Mouse (Mus musculus) spleen, adult 2 months (tissue): Measurements from ENCODE around the gene Gpr84. TPM values are rescaled to one million over a fixed set of nuclear protein-coding genes. Genes with fewer than 3 reads are reported as not detected.

Source experiments
- DNase-seq, 2 experiments: peaks; one replicate each; pipeline versions ENCODE4 v3.0.0 to v3.0.0-alpha.2; 2012 to 2021; ENCODE audit warnings: low spot score in 2 of 2, low read depth in 1 of 2
- H3K27ac ChIP-seq: fragments of 200-500 bp; 2 replicates; pipeline ENCODE4 v1.5.1; 2012; ENCODE audit warnings: low read length, inconsistent platforms; ENCODE audit not compliant: insufficient read depth
- H3K27me3 ChIP-seq: fragments of 200-500 bp; 2 replicates; pipeline ENCODE4 v1.6.1; 2012; ENCODE audit warnings: mild to moderate bottlenecking, moderate library complexity, low read length, inconsistent platforms; ENCODE audit not compliant: control insufficient read depth, insufficient read depth
- H3K36me3 ChIP-seq: fragments of 200-500 bp; 2 replicates; pipeline ENCODE4 v1.6.1; 2012; ENCODE audit warnings: mild to moderate bottlenecking, low read length, inconsistent platforms; ENCODE audit not compliant: control insufficient read depth, insufficient read depth
- H3K4me1 ChIP-seq: fragments of 200-500 bp; 2 replicates; pipeline ENCODE4 v1.6.1; 2011; ENCODE audit warnings: inconsistent platforms; ENCODE audit not compliant: control insufficient read depth, insufficient read depth, insufficient read length
- H3K4me3 ChIP-seq: fragments of 200-500 bp; 2 replicates; pipeline ENCODE4 v1.5.1; 2011; ENCODE audit warnings: mild to moderate bottlenecking, inconsistent platforms; ENCODE audit not compliant: insufficient read depth, insufficient read length; ENCODE audit errors: extremely low read depth
- CTCF ChIP-seq: fragments of 200-500 bp; IDR thresholded peaks from 2 replicates; pipeline ENCODE4 v1.5.1; 2011; ENCODE audit warnings: mild to moderate bottlenecking, inconsistent platforms; ENCODE audit not compliant: insufficient read depth, insufficient read length, insufficient replicate concordance; ENCODE audit errors: extremely low read depth
- POLR2A ChIP-seq: fragments of 200-500 bp; IDR thresholded peaks from 2 replicates; pipeline ENCODE4 v1.6.1; 2011; ENCODE audit warnings: low read depth, low read length, inconsistent platforms
- WGBS: fragments of 180-500 bp; shearing (Covaris S2); methylation state at CpG from one replicate; pipeline ENCODE4 v1.1.7; 2018; 5-methylcytosine and 5-hydroxymethylcytosine counted together
- polyA plus RNA-seq: library from polyadenylated mRNA; depleted of rRNA; stranded (reverse); fragments of >200 nt; gene quantifications from 2 replicates; pipeline ENCODE4 v1.2.3, GENCODE M21; 2012

Gpr84 gene
- polyA plus RNA-seq, 1 experiment, result 0.33 TPM

GRCm38 (mm10) chr15:103298026-103298425, 12.4 kb downstream of the Gpr84 start:
- H3K4me1 ChIP-seq, result no peaks in the 10 kb centered on the region
- H3K4me3 ChIP-seq, result no peak overlapping the region
- TF ChIP-seq CTCF, result no peak
- TF ChIP-seq POLR2A, result no peak
- 91% methylated on average over 3 of the region's 3 CpGs for WGBS
- no peak overlapping the region for H3K27ac ChIP-seq
- peaks cover 21% of the 10 kb centered on the region for H3K36me3 ChIP-seq
- H3K27me3 ChIP-seq, result no peaks in the 10 kb centered on the region
- DNase-seq, result no peak

DNA sequence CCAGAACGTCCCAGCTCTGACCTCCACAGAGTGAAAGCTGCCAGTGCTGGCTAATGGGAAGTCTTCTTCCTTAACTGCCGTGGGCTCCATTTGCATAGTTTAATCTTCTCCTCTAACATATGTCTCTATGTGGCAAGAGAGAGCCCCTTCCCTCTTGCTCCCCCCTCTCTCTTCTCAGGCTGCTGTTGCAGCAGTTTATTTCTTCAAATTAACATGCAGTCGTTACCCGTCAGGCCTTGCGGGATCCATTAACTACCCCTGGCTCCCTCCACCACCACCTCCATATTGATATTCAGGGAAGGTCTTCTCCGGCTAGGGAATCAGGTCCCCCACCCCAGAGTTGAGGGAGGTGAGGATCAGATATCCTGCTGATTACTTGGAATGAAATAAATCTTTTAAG, 13.1 kb downstream of the Gpr84 start:
- Histone ChIP-seq H3K27me3 (no peaks in the 10 kb centered on the region), H3K36me3 (peaks cover 27% of the 10 kb centered on the region), H3K4me1 (no peaks in the 10 kb centered on the region), H3K27ac (no peak overlapping the region), H3K4me3 (no peak overlapping the region)
- no peak for DNase-seq
- 89% methylated on average over 6 of the region's 6 CpGs for WGBS
- TF ChIP-seq POLR2A (no peak), CTCF (no peak)

DNA sequence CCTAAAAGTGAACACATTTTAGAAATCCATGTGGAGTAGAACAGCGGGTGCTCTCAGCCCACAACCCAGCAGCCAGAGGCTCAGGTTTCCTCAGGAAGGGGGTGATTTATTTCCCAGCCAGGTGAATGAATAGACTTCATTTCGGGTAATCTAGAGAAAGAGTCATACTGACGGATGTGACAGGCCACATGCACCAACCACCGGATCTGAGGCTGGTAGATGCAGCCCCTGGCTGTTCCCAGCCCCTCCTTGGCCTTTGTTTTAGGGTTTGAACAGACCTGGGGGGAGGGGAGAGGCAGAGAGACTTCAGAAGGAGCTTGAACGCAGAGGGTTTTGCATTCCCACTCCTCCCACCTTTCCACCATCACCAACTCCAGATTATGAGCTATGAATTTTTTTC, 14.6 kb downstream of the Gpr84 start:
- no peak for TF ChIP-seq CTCF
- no peak for TF ChIP-seq POLR2A
- WGBS, result 27% methylated on average over 5 of the region's 5 CpGs
- Histone ChIP-seq H3K4me3 (no peak overlapping the region), H3K27ac (no peak overlapping the region), H3K36me3 (peaks cover 33% of the 10 kb centered on the region), H3K4me1 (no peaks in the 10 kb centered on the region), H3K27me3 (no peaks in the 10 kb centered on the region)
- DNase-seq, result no peak

GRCm38 (mm10) chr15:103294649-103295048, 15.8 kb downstream of the Gpr84 start:
- TF ChIP-seq CTCF, result no peak
- TF ChIP-seq POLR2A, result no peak
- no peak for DNase-seq
- H3K36me3 ChIP-seq, result peaks cover 37% of the 10 kb centered on the region
- no peak overlapping the region for H3K4me3 ChIP-seq
- 79% methylated on average over 2 of the region's 2 CpGs for WGBS
- H3K27ac ChIP-seq, result no peak overlapping the region
- H3K27me3 ChIP-seq, result no peaks in the 10 kb centered on the region
- H3K4me1 ChIP-seq, result no peaks in the 10 kb centered on the region; the same call in 1 of the 2 replicates

DNA sequence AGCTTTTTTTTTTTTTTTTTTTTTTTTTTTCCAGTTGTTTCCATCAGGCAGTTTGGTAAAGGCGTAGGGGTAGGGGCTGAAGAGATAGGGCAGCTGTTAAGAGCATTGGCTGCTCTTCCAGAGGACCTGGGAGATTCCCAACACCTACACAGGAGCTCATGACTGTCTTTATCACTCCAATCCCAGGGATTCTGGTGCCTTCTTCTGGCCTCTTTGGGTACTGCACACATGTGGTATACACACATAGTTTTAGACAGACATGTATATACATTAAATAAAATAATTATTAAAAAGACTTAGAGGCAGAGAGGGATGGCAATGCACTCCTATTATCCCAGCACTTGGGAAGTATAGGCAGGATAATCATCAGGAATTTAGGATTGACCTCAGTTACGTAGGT, 17.0 kb downstream of the Gpr84 start:
- H3K4me1 ChIP-seq, result no peaks in the 10 kb centered on the region; the same call in 1 of the 2 replicates
- H3K27ac ChIP-seq, result no peak overlapping the region
- H3K36me3 ChIP-seq, result peaks cover 38% of the 10 kb centered on the region
- no peak overlapping the region for H3K4me3 ChIP-seq
- WGBS, result 98% methylated on average over 2 of the region's 2 CpGs
- H3K27me3 ChIP-seq, result no peaks in the 10 kb centered on the region
- no peak for DNase-seq
- TF ChIP-seq POLR2A (no peak), CTCF (no peak)

DNA sequence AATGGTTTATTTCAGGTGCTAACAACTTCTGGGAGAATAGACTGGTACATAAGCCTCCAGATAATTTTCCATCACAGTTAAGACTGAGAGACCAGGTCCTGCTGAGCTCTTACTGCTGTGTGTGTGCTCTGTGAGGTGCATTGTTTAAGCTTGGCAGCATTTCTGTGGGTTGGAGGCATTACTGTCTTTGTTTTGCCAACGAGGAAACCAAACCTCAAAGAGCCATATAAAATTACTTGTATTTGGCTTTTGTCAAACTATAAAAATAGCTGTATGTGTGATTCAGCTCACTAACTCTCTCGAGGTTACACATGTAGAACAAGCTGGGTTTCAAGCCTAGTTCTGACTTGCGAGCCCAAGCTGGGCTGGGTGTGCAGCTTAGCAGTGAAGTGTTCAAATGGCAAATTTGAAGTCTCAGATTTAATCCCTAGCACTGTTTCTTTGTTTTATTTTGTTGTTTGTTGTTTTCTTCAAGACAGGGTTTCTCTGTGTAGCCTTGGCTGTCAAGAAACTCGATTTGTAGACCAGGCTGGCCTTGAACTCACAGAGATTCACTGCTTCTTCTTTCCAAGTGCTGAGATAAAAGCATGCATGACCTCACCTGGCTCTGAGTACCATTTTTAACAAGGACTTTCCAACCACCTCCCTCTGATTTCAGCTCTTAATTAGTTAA, 17.6 kb downstream of the Gpr84 start:
- WGBS, result 70% methylated on average over 4 of the region's 4 CpGs
- Histone ChIP-seq H3K36me3 (peaks cover 38% of the 10 kb centered on the region), H3K27me3 (no peaks in the 10 kb centered on the region), H3K27ac (no peak overlapping the region), H3K4me1 (no peaks in the 10 kb centered on the region; the same call in 1 of the 2 replicates), H3K4me3 (no peak overlapping the region)
- no peak for TF ChIP-seq CTCF
- no peak for TF ChIP-seq POLR2A
- DNase-seq, result no peak

GRCm38 (mm10) chr15:103290843-103291242, 19.6 kb downstream of the Gpr84 start:
- H3K27ac ChIP-seq, result no peak overlapping the region
- H3K4me1 ChIP-seq, result no peaks in the 10 kb centered on the region; the same call in 1 of the 2 replicates
- H3K36me3 ChIP-seq, result peaks cover 26% of the 10 kb centered on the region
- H3K27me3 ChIP-seq, result no peaks in the 10 kb centered on the region
- 95% methylated on average over 9 of the region's 9 CpGs for WGBS
- DNase-seq, result no peak
- TF ChIP-seq POLR2A (no peak), CTCF (no peak)
- no peak overlapping the region for H3K4me3 ChIP-seq
